Mouse (Mus musculus) hindbrain, postnatal 0 days (tissue): ENCODE results near the gene Pofut1. TPM values are rescaled to one million over a fixed set of nuclear protein-coding genes. Genes with fewer than 3 reads are reported as not detected.
"Not testable (repeated sequence)": the region's sequence is repeated elsewhere in the genome, so short reads cannot be mapped to it uniquely, and the experiment has no call there.

Source experiments
- ATAC-seq: fragments of 200-750 bp; cut with Nextera tagmentation; 2 replicates; pipeline ENCODE4 v1.8.0; 2017; ENCODE audit warnings: mild to moderate bottlenecking, moderate TSS enrichment, moderate library complexity
- DNase-seq: peaks from one replicate; pipeline ENCODE4 v3.0.0-alpha.2; 2015; ENCODE audit warnings: low spot score
- H3K27ac ChIP-seq: fragments of 300-500 bp; sonication (generic); 2 replicates; pipeline ENCODE4 v1.5.1; 2014; ENCODE audit warnings: mild to moderate bottlenecking
- H3K27me3 ChIP-seq: fragments of 300-500 bp; sonication (generic); 2 replicates; pipeline ENCODE4 v1.6.1; 2014; ENCODE audit warnings: low read length, mixed read lengths; ENCODE audit not compliant: insufficient read depth
- H3K36me3 ChIP-seq: fragments of 300-500 bp; sonication (generic); 2 replicates; pipeline ENCODE4 v1.6.1; 2014; ENCODE audit warnings: low read length, mixed read lengths; ENCODE audit not compliant: insufficient read depth
- H3K4me1 ChIP-seq: fragments of 300-500 bp; sonication (generic); 2 replicates; pipeline ENCODE4 v1.6.1; 2014; ENCODE audit warnings: antibody characterized with exemption, low read length, mixed read lengths; ENCODE audit not compliant: insufficient read depth
- H3K4me2 ChIP-seq: fragments of 300-500 bp; sonication (generic); 2 replicates; pipeline ENCODE4 v1.6.1; 2014; ENCODE audit warnings: low read depth, mild to moderate bottlenecking, low read length, moderate library complexity, mixed read lengths
- H3K4me3 ChIP-seq: fragments of 300-500 bp; sonication (generic); 2 replicates; pipeline ENCODE4 v1.5.1; 2014; ENCODE audit warnings: low read length
- H3K9ac ChIP-seq: fragments of 300-500 bp; sonication (generic); replicated peaks from 2 replicates; pipeline ENCODE4 v1.6.1; 2014; ENCODE audit warnings: mild to moderate bottlenecking, low read length, moderate library complexity, mixed read lengths
- H3K9me3 ChIP-seq: fragments of 300-500 bp; sonication (generic); 2 replicates; pipeline ENCODE4 v1.6.1; 2016; ENCODE audit warnings: low read length, mixed read lengths
- CTCF ChIP-seq: IDR thresholded peaks from 2 replicates; pipeline ENCODE4 v1.5.1; 2016; ENCODE audit warnings: antibody characterized with exemption, control low read depth, low read depth
- WGBS: fragments of 180-500 bp; shearing (Covaris S2); extraction: QIAGEN DNeasy Blood & Tissue Kit; methylation state at CpG from one replicate; pipeline ENCODE4 v1.1.7; 2014; 5-methylcytosine and 5-hydroxymethylcytosine counted together
- polyA plus RNA-seq: library from polyadenylated mRNA; unstranded; fragments of >200 nt; fragmentation: Nextera tagmentation; extraction: Ambion mirVana; gene quantifications from 2 replicates; pipeline ENCODE4 v1.2.1, GENCODE M21; 2015
- total RNA-seq: library from RNA; depleted of rRNA; stranded (reverse); fragments of >200 nt; gene quantifications from 2 replicates; pipeline ENCODE4 v1.2.3, GENCODE M21; 2014

Gene Pofut1
- total and polyA plus RNA-seq, 2 experiments from 2014 or later: 4.8 to 23.6 TPM

DNA sequence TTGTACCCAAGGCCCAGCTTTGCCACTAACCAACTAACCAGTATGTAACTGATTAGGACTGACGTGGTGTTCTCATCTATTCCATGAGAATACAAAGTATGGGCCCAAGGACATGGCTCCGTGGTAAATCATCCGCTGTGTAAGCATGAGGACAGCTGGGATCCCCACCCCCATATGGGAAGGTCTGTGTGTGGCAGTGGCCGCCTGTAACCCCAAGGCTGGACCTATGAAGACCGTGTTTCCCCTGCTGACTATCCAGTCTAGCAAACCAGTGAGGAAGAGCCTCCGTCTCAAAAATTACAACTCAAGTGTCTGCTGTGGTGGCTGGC lies 33.5 kb downstream of the Pofut1 start:
- TF ChIP-seq CTCF: no peak
- no peak for DNase-seq
- Histone ChIP-seq H3K9me3 (no peaks in the 10 kb centered on the region), H3K4me1 (no peaks in the 10 kb centered on the region), H3K4me2 (no peak overlapping the region), H3K27me3 (no peaks in the 10 kb centered on the region), H3K36me3 (no peaks in the 10 kb centered on the region), H3K4me3 (no peak overlapping the region), H3K9ac (no peak overlapping the region), H3K27ac (no peak overlapping the region)
- no peak for ATAC-seq
- 83% methylated on average over 6 of the region's 6 CpGs for WGBS

DNA sequence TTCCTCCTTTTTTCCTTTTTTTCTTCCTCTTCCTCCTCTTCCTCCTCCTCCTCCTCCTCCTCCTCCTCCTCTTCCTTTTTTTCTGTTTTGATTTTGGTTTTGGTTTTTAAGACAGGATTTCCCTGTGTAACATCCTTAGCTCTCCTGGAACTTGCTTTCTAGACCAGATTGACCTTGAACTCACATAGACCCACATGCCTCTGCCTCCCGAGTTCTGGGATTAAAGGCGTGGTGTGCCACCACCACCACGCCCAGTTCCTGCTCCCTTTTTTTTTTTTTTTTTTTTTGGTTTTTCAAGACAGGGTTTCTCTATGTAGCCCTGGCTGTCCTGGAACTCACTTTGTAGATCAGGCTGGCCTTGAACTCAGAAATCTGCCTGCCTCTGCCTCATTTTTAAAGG lies 34.2 kb downstream of the Pofut1 start:
- not testable (repeated sequence) for ATAC-seq

DNA sequence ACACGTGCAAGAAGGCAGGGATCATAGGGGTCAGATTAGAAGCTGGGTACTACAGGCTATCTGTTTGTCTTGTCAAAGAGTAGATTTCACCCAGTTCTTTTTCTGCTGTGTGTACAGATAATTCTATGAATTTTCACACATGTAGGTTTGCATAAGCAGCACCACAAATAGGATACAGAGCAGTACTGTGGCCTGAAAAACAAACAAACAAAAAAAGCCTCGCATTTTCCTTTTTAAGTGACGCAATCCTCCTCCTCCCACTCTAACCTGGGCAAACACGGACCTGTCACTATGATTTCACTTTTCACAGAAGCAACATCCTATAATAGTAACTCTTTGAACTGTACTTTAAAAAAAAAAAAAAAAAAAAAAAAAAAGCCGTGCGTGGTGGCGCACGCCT lies 35.1 kb downstream of the Pofut1 start:
- Histone ChIP-seq H3K9ac (no peak overlapping the region), H3K27me3 (no peaks in the 10 kb centered on the region), H3K4me2 (no peak overlapping the region), H3K4me3 (no peak overlapping the region), H3K27ac (no peak overlapping the region), H3K4me1 (no peaks in the 10 kb centered on the region), H3K9me3 (no peaks in the 10 kb centered on the region), H3K36me3 (no peaks in the 10 kb centered on the region)
- no peak for ATAC-seq
- no peak for TF ChIP-seq CTCF
- no peak for DNase-seq
- 88% methylated on average over 8 of the region's 8 CpGs for WGBS

More for the DNA sequence above, 34.2 kb downstream of the Pofut1 start:
- H3K4me2 ChIP-seq, H3K9me3 ChIP-seq, H3K9ac ChIP-seq, H3K27me3 ChIP-seq, H3K36me3 ChIP-seq, DNase-seq, H3K4me3 ChIP-seq, H3K4me1 ChIP-seq, H3K27ac ChIP-seq: not testable (repeated sequence)
- 86% methylated on average over 3 of the region's 3 CpGs for WGBS

DNA sequence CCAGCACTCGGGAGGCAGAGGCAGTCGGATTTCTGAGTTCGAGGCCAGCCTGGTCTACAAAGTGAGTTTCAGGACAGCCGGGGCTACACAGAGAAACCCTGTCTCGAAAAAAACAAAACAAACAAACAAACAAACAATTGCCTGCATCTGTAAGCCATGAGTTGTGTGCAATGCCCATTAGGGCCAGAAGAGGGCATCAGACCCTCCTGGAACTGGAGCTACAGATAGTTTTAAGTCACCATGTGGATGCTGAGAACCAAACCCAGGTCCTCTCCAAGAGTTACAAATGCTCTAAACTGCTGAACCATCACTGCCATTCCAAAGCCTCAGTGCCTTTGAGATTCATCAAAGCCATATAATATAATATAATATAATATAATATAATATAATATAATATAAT lies 35.5 kb downstream of the Pofut1 start:
- not testable (repeated sequence) for H3K9me3 ChIP-seq, ATAC-seq, H3K4me1 ChIP-seq, H3K27me3 ChIP-seq, H3K36me3 ChIP-seq, DNase-seq, H3K9ac ChIP-seq, H3K4me3 ChIP-seq, H3K4me2 ChIP-seq, H3K27ac ChIP-seq
- 92% methylated on average over 5 of the region's 5 CpGs for WGBS

DNA sequence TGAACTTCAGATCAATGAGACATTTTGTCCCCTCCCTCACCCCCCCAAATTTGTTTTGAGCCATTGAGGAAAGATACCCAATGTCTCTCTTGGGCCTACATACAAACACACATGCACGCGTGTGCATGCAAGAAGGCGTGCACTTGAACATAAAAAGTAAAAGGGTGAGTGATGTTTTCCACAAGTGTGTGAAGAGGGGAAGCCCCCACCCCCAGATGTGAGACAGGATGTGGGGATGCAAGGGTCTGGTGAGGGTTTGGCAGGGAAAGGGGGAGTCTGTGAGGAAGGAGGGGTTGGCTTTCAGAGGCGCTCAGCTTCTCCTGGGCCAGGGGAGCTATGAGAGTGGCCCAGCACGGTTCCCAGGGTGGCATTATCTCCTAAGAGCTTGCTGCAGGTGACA lies 37.0 kb downstream of the Pofut1 start:
- no peak for TF ChIP-seq CTCF
- H3K27me3 ChIP-seq: no peaks in the 10 kb centered on the region
- H3K27ac ChIP-seq: no peak overlapping the region
- no peaks in the 10 kb centered on the region for H3K9me3 ChIP-seq
- DNase-seq (no peak), ATAC-seq (no peak)
- H3K36me3 ChIP-seq: no peaks in the 10 kb centered on the region
- 91% methylated on average over 5 of the region's 5 CpGs for WGBS
- H3K4me3 ChIP-seq: no peak overlapping the region
- no peak overlapping the region for H3K9ac ChIP-seq
- H3K4me2 ChIP-seq: no peak overlapping the region
- H3K4me1 ChIP-seq: no peaks in the 10 kb centered on the region

DNA sequence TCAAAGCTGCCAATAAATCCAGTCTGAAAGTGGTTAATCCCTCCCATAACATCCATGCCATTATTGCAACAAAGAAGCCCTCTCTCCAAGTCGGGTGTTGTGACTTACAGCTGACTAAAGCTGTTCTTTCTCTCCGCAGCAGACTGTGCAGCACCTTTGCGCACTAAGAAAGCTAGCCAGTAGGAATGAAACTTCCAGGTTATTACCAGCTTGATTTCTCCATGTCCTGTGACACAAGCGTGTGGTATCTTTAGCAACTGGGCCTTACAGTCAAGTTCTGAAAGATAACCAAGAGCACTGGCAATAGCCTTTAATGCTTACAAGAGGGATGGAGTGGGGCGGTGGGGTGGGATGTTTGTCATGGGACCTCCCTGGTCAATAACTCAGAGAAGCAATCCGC lies 42.6 kb downstream of the Pofut1 start:
- H3K4me1 ChIP-seq: no peaks in the 10 kb centered on the region
- no peaks in the 10 kb centered on the region for H3K27me3 ChIP-seq
- ATAC-seq (no peak), DNase-seq (no peak)
- H3K4me2 ChIP-seq: no peak overlapping the region
- no peaks in the 10 kb centered on the region for H3K36me3 ChIP-seq
- TF ChIP-seq CTCF: no peak
- no peak overlapping the region for H3K9ac ChIP-seq
- 90% methylated on average over 6 of the region's 6 CpGs for WGBS
- H3K9me3 ChIP-seq: no peaks in the 10 kb centered on the region
- no peak overlapping the region for H3K27ac ChIP-seq
- H3K4me3 ChIP-seq: no peak overlapping the region

DNA sequence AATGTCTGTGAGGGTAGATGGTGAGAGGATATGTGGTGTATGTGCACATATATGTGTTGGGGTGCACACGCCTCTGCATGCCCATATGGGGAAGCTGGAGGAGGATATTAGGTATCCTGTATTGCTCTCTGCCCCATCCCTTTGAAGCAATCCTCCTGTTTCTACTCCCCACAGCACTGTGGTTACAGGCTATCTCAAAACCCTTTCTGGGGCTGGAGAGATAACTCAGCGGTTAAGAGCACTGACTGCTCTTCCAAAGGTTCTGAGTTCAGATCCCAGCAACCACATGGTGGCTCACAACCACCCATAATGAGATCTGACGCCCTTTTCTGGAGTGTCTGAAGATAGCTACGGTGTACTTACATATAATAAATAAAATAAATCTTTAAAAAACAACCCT lies 45.2 kb downstream of the Pofut1 start:
- DNase-seq (no peak), ATAC-seq (no peak)
- H3K36me3 ChIP-seq: no peaks in the 10 kb centered on the region
- 84% methylated on average over 4 of the region's 4 CpGs for WGBS
- no peak for TF ChIP-seq CTCF
- no peak overlapping the region for H3K4me2 ChIP-seq
- no peak overlapping the region for H3K4me3 ChIP-seq
- peaks cover 5% of the 10 kb centered on the region; the same call in 1 of the 2 replicates for H3K4me1 ChIP-seq
- no peaks in the 10 kb centered on the region for H3K27me3 ChIP-seq
- H3K9me3 ChIP-seq: no peaks in the 10 kb centered on the region
- no peak overlapping the region for H3K27ac ChIP-seq
- no peak overlapping the region for H3K9ac ChIP-seq
